Mouse (Mus musculus) heart, postnatal 4 days (tissue): ENCODE data around the gene Myo5a. TPM values are rescaled to one million over a fixed set of nuclear protein-coding genes. Genes with fewer than 3 reads are reported as not detected.

Experiments used
- DNase-seq: peaks from one replicate; pipeline ENCODE4 v3.0.0; 2021
- total RNA-seq, 2 experiments: library from RNA; stranded (reverse); gene quantifications; 2 replicates each; pipeline ENCODE4 v1.2.3; 2021

The Myo5a gene
- total RNA-seq, 2 experiments from 2014 or later, result 23.9 to 24.6 TPM

GRCm38 (mm10) chr9:75202036-75202435, 131.2 kb downstream of the Myo5a start:
- no peak for DNase-seq

- DNase-seq, result no peak
These were observed 138.4 kb downstream of the Myo5a start for GRCm38 (mm10) chr9:75209246-75209645.

DNA sequence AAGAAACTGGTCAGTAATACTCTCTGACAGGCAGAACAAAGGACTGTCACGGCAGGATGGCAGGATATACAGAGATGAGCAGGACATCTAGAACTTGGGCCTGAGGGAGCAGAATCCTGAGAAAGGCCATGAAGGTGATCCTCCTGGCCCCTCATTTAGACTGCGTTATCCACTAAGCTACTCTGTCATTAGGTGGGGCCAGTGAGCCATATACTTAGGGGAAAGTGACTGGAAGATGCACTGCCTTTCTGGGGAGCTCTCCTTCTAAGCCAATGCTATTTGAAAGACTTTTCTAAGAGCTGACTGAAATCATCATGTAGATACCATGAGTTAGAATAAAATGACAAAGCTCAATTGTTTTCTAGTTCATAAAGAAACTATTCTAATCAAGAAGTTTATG, 139.5 kb downstream of the Myo5a start:
- DNase-seq, result no peak

- DNase-seq, result no peak
These were observed 144.1 kb downstream of the Myo5a start for GRCm38 (mm10) chr9:75214743-75215413.

DNA sequence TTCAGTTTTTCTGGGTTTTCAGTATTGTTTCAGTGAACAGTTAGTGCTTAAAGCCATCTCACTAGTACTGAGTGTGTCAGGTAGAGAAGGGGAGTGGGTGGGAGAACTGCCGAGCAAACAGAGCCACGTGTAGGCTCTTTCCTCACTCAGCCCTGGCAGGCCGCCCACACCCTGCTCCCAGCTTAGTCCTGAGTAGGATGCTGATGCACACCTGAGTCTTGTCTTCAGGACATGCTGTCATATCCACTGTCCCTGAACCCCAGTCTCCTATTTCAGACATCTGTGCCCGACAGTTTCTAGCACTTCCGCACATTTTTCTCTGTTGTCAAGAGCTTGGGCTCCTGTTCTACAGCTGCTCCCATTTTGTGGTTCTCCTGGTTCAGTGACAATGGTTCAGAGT, 149.1 kb downstream of the Myo5a start:
- DNase-seq, result no peak

DNA sequence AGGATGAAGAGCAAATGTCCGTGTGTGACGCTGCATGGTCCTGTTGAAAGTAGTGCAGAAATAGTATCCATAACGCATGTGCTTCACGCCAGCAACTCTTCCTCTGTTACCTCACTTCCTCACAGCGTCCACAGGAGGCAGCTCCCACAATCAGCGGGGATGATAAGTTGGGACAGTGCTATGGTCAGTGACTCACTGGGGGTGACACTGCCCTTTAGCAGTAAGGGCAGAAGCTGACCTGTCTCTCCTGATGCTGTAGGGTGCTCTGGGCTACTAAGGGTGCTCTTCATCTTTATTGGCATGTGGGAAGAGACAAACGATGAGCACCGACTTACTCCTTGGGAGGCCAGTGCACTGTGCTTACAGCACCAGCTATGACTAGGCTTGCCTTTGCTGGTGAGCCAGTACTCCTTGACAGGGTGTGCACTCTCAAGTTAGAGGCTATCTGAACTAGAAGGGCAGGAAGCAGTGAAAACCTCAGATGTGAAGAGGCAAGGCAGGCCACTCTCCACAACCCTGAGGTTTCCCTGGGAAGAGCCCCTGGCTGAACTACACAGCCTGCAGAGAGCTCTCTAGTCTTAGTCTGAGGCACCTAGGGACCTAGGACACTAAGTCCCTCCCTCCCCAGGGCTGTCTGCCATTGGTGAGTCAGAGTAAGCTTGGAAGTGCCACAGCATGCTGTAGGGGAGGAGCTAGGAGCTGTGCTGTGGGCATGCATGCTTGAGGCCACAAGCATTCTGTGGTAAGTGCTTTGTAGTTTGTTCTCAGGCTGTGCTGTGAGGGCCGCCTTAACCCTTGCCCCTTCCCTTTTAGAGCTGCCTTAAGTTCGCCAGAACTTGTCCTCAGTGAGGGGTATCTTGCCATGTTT, 150.8 kb downstream of the Myo5a start:
- DNase-seq, result peak; percentile 26

- DNase-seq, result peak; percentile 77
These were observed 161.3 kb downstream of the Myo5a start, which contains the start of gene Myo5c for GRCm38 (mm10) chr9:75231841-75232746. Myo5c (plus strand) TSS chr9:75232020.

DNA sequence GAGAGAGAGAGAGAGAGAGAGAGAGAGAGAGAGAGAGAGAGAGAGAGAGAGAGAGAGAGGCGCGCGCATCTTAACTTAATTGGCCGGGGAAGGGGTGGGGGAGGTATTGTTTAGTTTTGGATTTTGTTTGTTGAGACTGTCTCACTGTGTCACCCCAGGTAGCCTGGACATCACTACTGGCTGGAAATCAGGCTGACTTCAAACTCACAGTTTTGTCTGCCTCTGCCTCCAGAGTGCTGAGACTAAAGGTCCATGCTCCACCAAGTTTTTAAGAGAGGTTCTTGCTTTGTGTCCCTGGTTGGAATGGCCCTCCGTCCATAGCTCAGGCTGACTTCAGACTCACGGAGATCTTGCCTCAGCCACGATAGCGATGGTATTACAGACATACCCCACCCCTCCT, 162.0 kb downstream of the Myo5a start:
- no peak for DNase-seq

DNA sequence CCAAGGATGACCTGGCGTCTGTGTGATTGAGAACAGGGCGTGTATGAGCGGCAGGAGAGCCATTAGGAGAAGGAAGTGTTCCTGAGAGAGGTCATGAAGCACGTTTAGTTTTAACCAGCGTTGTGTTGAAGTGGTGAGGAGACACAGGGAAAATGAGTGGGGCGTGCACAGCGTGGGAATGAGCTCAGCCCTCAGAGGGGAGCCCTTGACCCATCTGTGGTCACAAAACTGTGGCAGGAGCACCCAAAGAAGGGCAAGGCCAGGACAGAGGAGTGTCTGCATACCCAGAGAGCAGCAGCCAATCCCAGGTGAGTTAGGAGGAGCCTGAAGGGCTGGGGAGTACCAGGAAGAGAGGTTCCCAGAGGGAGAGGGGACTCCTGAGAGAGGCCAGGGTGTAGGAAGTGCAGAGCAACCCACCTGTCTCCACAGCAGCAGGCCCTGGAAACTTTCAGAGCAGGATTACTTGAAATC, 163.5 kb downstream of the Myo5a start:
- DNase-seq, result no peak

- DNase-seq, result no peak
These were observed 164.3 kb downstream of the Myo5a start for GRCm38 (mm10) chr9:75234983-75235627.

GRCm38 (mm10) chr9:75235696-75236095, 164.9 kb downstream of the Myo5a start:
- no peak for DNase-seq

DNA sequence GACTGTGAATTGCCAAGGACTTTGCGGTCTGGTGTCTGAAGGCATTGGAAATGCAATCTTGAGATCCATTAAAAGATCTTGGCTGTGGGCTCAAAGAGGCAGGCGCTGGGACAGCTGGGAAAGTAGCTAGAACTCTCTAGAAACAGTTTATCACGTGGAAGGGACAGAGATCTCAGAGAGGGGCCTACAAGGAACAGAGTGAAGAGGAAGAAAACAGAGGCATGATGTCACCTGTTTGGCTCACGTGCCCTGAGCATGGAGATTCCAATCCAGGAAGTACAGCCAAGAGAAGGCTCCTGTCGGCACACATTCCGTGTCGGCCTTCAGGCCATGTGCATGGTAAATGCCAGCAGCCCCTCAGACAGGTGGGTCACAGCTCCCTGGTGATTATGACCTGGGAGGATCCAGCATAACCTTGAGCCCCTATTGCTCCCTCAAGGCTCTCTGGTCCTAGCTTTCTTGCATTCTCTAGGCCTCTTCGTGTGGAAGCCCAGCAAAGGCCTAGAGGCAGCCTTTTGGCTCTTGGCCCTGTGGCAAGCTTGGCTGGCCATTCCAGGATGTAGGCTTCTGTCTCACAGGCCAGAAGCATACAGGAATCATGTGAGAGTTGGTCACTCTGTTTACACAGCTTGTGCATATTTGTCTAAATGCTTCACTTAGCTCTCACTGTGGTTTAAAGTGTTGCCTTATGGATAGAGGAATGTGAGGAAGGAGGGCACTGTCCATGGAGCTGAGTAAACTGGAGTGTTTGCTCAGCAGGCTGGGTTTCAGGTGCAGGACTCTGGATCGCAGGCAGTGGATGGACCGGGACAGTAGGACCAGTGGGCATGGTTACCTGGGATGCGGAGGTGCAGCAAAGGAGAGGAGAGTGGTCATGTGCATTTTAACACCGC, 165.8 kb downstream of the Myo5a start:
- DNase-seq, result no peak

DNA sequence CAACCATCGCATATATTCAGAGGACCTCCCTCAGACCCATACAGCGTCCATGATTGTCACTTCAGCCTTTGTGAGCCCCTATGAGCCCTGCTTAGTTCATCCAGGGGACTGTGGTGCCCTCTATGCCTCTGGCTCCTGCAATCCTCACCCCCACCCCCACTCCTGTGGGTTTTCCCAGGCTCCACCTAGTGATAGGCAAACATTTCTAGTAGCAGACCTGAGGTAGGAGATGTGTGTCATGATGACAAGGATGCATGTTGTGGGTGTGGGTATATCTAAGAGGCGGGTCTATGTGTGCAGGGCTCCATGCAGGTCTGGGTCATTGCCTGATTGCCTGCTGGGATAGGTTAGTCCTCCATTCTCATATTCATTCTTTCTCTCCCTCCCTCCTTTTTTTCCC, 167.4 kb downstream of the Myo5a start:
- no peak for DNase-seq

DNA sequence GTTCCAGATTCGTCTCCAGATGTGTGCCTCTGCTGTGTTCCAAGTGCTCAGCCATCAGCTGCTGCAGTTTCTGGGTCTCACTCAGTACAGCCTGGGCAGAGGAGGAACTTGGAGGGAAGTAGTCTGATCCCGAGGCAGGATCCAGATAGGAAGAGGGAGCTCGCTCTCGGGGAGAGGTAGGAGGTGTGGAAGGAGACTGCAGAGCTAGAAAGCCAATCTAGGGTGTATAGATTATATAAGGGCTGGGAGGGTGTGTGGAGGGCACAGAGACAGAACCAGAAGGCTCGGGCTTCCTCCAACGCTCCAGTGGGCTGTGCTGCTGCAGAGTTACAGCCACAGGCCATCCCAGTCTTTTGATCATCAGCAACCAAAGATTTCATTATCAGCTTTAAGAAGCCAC, 172.2 kb downstream of the Myo5a start:
- DNase-seq, result no peak

DNA sequence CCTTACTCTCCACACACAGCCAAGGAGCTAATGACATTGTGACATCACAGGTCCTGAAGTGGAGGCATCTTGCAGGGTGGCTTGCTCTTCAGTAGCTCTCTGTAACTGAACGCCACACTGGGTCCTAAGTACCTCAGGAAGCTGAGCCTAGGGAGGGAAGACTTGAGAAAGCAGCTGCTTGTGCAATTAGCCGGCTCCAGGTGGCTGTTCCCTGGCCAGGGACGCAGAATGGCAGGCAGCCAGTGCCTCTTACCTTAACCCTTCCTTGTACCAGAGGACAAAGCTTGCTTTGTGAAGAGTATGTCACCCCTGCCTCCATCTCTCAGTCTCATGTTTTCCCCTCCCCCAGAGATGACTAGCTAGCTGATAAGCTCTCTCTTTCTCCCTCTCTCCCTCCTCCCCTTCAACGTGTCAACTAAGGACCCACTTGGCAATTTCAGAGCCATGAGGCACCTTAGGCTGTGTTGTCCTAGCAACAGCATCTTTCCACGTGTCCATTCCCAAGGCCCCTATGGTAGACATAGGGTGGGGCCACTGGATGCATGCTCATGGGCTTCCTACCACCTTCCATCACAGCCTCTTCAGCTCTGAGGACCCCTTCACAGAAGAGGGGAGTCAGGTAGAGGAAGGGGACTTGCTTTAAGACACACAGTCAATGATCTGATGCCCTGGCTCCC, 173.1 kb downstream of the Myo5a start:
- DNase-seq, result no peak

DNA sequence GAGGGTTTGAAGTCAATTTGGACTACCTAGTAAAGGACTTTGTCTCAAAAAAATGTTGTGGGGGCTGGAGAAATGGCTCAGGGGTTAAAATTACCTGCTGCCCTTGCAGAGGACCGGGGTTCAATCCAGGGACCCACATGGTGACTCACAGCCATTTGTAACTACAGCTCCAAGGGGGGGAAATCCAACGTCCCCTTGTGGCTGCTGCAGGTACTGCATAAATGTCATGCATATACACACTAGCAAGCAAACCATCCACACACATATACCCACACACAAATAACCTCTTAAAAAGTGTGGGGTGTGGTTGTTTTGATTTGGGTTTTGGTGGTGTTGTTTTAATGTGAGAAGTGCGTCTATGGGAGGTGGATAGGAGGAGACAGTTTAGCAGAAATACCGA, 173.7 kb downstream of the Myo5a start:
- DNase-seq, result no peak

DNA sequence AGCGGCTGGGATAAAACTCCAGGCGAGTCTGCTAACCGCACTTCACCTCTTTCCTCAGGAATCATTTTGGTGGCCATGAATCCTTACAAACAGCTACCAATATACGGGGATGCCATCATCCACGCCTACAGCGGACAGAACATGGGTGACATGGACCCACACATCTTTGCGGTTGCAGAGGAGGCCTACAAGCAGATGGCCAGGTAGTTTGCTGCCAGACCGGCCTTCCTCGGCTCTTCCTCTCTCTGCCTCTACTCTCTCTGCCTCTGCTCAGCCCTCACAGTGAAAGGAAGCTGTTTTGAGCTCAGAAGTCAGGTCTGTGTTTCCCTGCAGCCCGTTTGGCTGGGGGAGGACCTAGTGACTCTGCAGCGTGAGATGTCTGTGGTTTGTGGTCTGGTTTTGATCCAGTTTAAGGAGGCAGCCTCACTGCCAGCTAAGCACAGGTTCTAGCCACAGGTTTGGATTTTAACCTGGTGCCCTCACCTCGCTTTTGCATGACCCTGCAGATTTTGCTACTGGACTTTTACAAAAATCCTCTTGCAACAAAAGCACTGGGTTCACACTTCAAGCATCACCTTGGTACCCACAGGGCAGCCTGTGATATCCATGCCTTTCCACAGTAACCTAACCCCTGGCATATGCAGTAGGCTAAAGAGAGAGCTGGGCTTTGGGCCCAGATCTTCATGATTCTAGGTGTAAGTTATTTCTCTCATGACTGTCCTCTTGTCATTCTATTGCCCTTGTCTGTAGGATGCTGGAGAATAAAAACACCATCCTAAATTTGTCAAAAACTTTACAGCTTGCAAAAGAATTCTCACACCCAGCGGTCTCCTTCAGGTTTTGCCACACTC, 175.5 kb downstream of the Myo5a start:
- DNase-seq, result no peak

GRCm38 (mm10) chr9:75247870-75248269, 177.1 kb downstream of the Myo5a start:
- no peak for DNase-seq

DNA sequence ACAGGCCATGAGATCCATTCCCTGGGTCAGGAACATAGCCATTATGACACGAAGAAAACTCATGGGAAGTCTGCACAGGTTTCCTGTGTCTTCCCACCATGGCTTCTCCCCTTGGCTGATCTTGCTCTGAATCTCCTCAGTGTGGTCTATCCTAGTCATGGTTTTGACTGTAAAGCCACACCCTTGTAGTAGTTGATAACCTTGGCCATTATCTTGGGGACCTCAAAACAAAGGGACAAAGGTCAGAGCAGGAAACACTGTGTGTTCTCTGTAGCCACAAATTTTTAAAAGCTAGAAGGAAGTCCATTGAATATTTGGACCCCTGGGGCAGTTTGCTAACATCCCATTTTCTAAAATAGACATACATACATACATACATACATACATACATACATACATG, 177.5 kb downstream of the Myo5a start:
- no peak for DNase-seq

DNA sequence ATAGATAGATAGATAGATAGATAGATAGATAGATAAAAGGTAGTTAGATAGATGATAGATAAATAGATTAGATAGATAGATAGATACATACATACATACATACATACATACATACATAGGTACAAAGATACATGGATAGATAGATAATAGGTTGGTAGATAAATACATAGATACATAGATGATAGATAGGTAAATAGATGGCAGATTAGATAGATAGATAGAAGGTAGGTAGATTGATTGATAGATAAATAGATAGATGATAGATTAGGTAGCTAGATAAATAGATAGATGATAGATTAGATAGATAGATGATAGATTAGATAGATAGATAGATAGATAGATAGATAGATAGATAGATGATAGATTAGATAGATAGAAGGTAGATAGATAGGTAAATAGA, 178.1 kb downstream of the Myo5a start:
- no peak for DNase-seq
